Mouse (Mus musculus) cerebellum, adult 9-11 months (tissue): ENCODE data around the gene Pink1.
A peak's percentile ranks its signal among the peaks of the same experiment; 100 is the strongest.
"Not testable (repeated sequence)": the region's sequence is repeated elsewhere in the genome, so short reads cannot be mapped to it uniquely, and the experiment has no call there.

ENCODE experiments used
- DNase-seq: peaks from one replicate; pipeline ENCODE4 v3.0.0; 2022

The Pink1 gene

GRCm38 (mm10) chr4:138341393-138341792, 15.3 kb upstream of the Pink1 start:
- DNase-seq, result no peak

GRCm38 (mm10) chr4:138339963-138340362, 13.9 kb upstream of the Pink1 start:
- peak; percentile 64 for DNase-seq

DNA sequence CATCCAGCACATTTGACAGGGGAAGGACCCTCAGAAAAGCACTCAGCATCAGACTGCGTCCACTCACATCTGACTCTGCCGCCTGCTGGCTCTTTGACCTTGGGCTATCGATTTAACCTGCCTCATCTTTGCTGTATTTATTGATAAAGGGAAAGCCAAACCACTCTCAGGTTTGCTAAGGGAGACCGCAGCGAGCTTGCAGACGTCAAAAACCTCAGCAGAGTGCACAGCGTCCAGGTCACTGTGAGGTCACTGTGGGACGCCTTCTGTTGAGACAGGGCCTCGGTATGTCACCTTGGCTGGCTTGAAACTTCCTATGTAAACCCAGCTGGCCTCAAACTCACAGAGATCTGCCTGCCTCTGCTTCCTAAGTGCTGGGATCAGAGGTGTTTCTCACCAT, 11.2 kb upstream of the Pink1 start:
- DNase-seq, result no peak

GRCm38 (mm10) chr4:138336876-138337275, 10.8 kb upstream of the Pink1 start:
- no peak for DNase-seq

GRCm38 (mm10) chr4:138335648-138336047, 9.5 kb upstream of the Pink1 start:
- no peak for DNase-seq

DNA sequence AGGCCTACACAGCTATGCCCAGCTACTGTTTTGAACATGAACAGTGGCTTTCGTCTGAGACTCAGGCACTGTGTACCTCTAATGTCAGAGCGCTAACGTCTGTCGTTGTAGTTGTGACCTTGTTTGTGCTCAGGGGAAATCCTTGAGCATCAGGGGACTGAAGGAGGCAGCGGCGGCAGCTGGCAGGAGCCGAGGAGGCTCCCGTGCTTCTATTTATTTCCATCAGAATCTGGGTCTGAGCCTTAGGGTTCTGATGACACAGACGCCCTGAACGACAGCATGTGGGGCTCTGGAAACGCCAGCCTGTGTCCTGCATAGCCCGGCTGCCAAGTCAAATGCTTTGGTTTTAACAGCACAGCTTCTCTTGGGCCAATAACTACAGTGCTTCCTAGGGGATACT, 8.9 kb upstream of the Pink1 start:
- no peak for DNase-seq

- DNase-seq, result no peak
Observed at GRCm38 (mm10) chr4:138333135-138333534, 7.0 kb upstream of the Pink1 start.

GRCm38 (mm10) chr4:138331647-138332046, 5.5 kb upstream of the Pink1 start:
- DNase-seq, result peak; percentile 64

GRCm38 (mm10) chr4:138330264-138330671, 4.2 kb upstream of the Pink1 start:
- no peak for DNase-seq

DNA sequence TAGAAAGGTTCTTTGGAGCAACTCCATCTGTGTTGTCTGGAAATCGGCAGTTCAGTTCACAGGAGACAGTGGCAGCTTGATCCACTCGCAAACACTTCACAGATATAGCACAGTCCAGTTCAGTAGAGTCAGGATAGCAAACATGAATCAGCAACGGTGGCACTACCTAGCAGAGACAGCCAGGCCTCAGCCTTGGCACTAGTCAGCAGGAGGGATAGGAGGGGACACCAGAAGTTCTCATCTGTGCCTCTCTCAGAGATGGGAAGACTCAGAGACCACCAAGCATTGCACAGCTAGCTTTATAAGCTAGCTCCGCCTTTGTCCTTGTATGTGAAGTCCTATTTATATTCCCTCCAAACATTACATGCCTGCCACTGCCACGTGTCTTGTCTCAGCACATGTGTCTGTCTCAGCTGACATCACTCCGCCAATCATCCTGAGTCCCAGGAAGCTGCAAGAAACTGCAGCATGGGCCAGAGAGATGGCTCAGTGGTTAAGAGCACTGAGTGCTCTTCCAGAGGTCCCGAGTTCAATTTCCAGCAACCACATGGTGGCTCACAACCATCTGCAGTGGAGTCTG, 1.9 kb upstream of the Pink1 start:
- no peak for DNase-seq

GRCm38 (mm10) chr4:138327155-138327554, 1.0 kb upstream of the Pink1 start:
- DNase-seq, result not testable (repeated sequence)

DNA sequence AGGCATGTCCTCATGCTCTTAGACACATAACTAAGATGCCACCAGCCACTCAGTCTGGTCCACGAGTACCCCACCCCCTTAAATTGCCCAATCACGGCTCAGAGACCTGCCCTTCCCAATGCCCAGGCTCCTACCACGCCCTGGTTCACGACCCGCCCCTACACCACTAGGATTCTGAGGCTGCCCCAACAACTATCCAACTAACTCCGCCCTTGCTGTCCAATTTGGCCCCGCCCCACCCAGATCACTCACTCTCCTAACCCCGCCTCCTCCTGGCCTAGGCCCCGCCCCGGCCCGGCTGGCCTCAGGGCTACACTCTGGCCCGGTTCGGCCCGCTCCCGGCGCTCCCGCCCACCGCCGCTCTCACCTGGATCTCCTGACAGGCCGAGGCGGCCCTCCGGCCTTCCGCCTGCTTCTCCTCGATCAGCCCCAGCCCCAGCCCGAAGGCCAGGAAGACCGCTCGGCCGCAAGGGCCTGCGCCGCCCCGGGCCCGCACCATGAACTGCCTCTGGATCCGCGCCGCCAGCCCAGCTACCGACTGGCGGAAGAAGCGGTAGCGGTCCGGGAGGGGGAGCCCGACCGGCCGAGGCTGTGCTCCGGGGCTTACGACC, 536 bp downstream of the Pink1 start:
- peak; percentile 96 for DNase-seq

DNA sequence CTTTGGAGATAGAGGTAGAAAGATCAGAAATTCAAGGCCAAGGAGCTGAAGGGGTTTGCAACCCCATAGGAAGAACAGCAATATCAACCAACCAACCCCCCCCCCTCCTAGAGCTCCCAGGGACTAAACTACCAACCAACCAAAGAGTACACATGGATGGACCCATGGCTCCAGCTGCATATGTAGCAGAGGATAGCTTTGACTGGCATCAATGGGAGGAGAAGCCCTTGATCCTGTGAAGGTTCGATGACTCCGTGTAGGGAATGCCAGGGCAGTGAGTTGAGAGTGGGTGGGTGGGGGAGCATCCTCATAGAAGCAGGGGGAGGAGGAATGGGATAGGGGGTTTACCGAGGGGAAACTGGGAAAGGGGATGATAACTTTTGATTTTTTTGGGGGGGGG, 1.7 kb downstream of the Pink1 start:
- no peak for DNase-seq

DNA sequence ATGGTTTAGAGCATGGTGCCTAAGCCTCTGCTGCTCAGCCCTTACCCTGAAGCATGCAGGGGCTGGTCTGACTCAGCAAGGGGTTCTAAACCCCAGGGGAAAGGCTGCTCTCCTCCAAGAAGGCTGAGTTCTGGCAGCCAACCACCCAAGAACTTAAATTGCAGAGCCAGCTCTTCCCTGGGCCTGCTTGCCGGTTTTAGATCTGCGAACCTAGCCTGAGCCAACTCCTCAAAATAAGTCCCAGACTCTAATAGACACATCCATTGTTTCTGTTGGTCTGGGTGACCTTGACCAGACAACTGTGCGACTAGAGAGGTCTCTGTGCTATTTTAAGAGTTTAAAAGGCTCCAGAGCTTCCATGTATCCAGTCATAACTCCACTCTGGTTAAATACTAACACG, 2.4 kb downstream of the Pink1 start:
- DNase-seq, result no peak

GRCm38 (mm10) chr4:138322692-138323091, 3.4 kb downstream of the Pink1 start:
- no peak for DNase-seq

DNA sequence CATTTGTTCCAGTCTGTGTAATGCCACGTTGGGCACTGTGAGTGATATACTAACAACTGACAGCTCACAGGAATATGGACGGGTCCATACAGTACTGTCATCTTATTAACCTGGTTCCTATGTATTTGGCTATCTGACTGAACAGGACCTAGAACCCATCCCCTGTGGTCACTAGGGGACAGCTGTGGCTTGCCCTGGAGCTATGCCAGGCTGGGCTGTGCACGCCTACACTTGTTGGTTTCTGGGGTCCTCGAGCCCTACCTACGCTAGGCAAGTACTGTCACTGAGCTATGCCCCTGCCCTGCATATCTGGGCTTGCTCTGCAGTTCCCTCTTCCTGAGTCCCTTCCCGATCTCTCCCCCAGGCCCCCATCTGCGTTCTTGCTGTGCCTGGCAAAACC, 4.6 kb downstream of the Pink1 start:
- no peak for DNase-seq

DNA sequence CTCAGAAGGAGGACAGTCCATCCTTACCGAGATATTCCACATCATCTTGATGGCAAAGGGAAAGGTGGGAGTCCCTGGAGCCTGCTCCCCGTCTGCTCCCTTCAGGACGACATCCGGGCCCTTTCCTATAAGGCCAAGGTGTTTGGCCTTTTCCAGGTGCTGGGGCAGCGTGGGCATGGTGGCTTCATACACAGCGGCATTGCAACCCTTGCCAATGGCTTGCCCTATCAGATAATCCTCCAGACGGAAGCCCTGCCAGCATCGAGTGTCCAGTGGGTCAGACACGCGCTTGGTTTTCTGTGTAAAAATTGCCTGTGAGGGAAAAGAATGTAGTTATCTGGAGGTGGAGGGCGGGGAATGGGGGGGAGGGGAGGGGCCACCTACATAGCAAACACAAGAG, 5.4 kb downstream of the Pink1 start:
- DNase-seq, result no peak

GRCm38 (mm10) chr4:138319508-138319907, 6.6 kb downstream of the Pink1 start:
- peak; percentile 86 for DNase-seq

DNA sequence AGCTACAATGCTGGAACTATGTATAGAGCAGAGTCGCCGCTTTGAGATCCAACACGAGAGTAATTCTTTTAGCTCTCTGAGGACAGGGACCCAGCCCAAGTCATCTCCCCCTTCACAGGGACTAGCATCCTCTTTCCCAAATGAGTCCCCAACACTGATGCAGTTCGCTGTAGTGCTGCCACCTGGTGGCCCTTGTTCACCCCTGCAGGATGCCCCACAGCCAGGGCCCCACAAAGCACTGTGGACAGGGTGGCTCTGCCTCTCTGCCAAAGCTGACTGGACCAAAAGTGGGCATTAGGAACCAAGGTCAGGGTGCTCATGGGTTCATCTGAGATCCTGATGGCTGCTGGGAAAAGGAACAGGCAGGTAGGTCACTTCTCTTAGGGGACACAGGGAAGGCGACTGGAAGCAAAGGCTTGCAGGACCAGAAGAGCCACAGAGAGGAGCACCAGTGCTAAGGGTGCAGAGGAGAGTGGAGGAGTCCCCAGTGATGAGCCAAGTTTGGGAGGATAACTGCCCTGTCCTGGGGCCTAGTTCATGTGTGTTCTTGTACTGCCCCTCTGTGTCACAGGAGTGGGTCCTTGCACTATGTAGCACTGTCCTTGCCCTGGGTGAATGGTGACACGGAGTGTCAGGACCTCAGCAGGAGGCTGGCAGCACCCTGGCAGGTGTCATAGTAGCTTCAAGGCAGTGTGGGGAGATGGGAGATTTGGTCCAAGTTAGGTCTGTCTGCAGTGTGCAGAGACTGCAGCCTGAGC, 7.4 kb downstream of the Pink1 start:
- DNase-seq, result no peak

GRCm38 (mm10) chr4:138316369-138316768, 9.7 kb downstream of the Pink1 start:
- no peak for DNase-seq

GRCm38 (mm10) chr4:138315781-138316180, 10.3 kb downstream of the Pink1 start:
- no peak for DNase-seq

GRCm38 (mm10) chr4:138313795-138314194, 12.3 kb downstream of the Pink1 start:
- no peak for DNase-seq

- no peak for DNase-seq
Observed at GRCm38 (mm10) chr4:138313021-138313420, 13.1 kb downstream of the Pink1 start.

GRCm38 (mm10) chr4:138312105-138312504, 14.0 kb downstream of the Pink1 start:
- no peak for DNase-seq
